ENCODE assay signal across 10 mouse cellular contexts in genomic region chr2:25241438-25241775, GRCm38 (mm10). TPM values are rescaled to one million over a fixed set of nuclear protein-coding genes. Genes with fewer than 3 reads are reported as not detected.
A peak's percentile ranks its signal among the peaks of the same experiment; 100 is the strongest.
DNase-seq lines count a peak whose midpoint lies in the region; ATAC-seq and TF ChIP-seq lines count a peak whose summit lies in the region.
"Had no signal": no experiment of that assay in that cellular context is flagged by ENCODE, and none has a peak within 500 bp of the region (broad histone marks: within the 10 kb centered on the region; RNA-seq: fewer than 3 reads in every experiment).

No protein-coding gene starts in this region.

- H3K36me3 ChIP-seq in embryonic facial prominence, embryonic 10.5 days (replicated peaks): peaks cover 16% of the 10 kb centered on the region
- H3K36me3 ChIP-seq in intestine, embryonic 15.5 days: no peaks in the 10 kb centered on the region
- peaks cover 23% of the 10 kb centered on the region for H3K36me3 ChIP-seq in neural tube, embryonic 13.5 days

- H3K27me3 ChIP-seq in embryonic facial prominence, embryonic 10.5 days (replicated peaks; ENCODE audit: low read depth, poor library complexity, severe bottlenecking): peaks cover 48% of the 10 kb centered on the region
- peaks cover 6% of the 10 kb centered on the region for H3K27me3 ChIP-seq in intestine, embryonic 15.5 days (replicated peaks)
- H3K27me3 ChIP-seq in neural tube, embryonic 13.5 days: peaks cover 11% of the 10 kb centered on the region

- H3K27ac ChIP-seq in layer of hippocampus, adult 2 months: no peak overlapping the region
- H3K27ac ChIP-seq in embryonic facial prominence, embryonic 10.5 days (replicated peaks): no peak overlapping the region; the same call in 1 of the 2 replicates
- H3K27ac ChIP-seq in intestine, embryonic 15.5 days: peak overlapping the region; percentile 72; the same call in 1 of the 2 replicates
- H3K27ac ChIP-seq in neural tube, embryonic 13.5 days (replicated peaks): peak overlapping the region; percentile 69

- H3K4me1 ChIP-seq in embryonic facial prominence, embryonic 10.5 days: peaks cover 36% of the 10 kb centered on the region
- peaks cover 20% of the 10 kb centered on the region for H3K4me1 ChIP-seq in intestine, embryonic 15.5 days (replicated peaks)
- H3K4me1 ChIP-seq in neural tube, embryonic 13.5 days (replicated peaks): peaks cover 33% of the 10 kb centered on the region

- peak overlapping the region; percentile 70 for H3K4me3 ChIP-seq in layer of hippocampus, adult 2 months
- H3K4me3 ChIP-seq in embryonic facial prominence, embryonic 10.5 days: peak overlapping the region; percentile 69
- peak overlapping the region; percentile 55 for H3K4me3 ChIP-seq in intestine, embryonic 15.5 days (replicated peaks)
- peak overlapping the region; percentile 67 for H3K4me3 ChIP-seq in neural tube, embryonic 13.5 days

- ATAC-seq in intestine, embryonic 15.5 days: peak; percentile 63
- ATAC-seq in neural tube, embryonic 13.5 days (ENCODE audit: low read depth): peak; percentile 45

- H3K9ac ChIP-seq in intestine, embryonic 15.5 days: peak overlapping the region; percentile 57; the same call in 1 of the 2 replicates
- H3K9ac ChIP-seq in neural tube, embryonic 13.5 days: peak overlapping the region; percentile 87

- peak overlapping the region; percentile 97 for H3K4me2 ChIP-seq in intestine, embryonic 15.5 days (replicated peaks)
- peak overlapping the region; percentile 85 for H3K4me2 ChIP-seq in neural tube, embryonic 13.5 days

- no peaks in the 10 kb centered on the region for H3K9me3 ChIP-seq in embryonic facial prominence, embryonic 10.5 days
- no peaks in the 10 kb centered on the region for H3K9me3 ChIP-seq in intestine, embryonic 15.5 days
- no peaks in the 10 kb centered on the region for H3K9me3 ChIP-seq in neural tube, embryonic 13.5 days

- 19% methylated on average over 6 of the region's 6 CpGs for WGBS in embryonic facial prominence, embryonic 10.5 days
- WGBS in intestine, embryonic 15.5 days: 12% methylated on average over 6 of the region's 6 CpGs
- WGBS in neural tube, embryonic 13.5 days: 22% methylated on average over 6 of the region's 6 CpGs

- DNase-seq in layer of hippocampus, adult 2 months (ENCODE audit: low spot score in 2 of 2): no peak
- DNase-seq in layer of hippocampus, postnatal 25 days (ENCODE audit: extremely low spot score in 1 of 2, low spot score in 1 of 2): no peak
- no peak for DNase-seq in embryonic facial prominence, embryonic 10.5 days (ENCODE audit: low spot score)
- DNase-seq in right cerebral cortex, postnatal 25 days: no peak
- no peak for DNase-seq in kidney, adult 9 months
- DNase-seq in right cerebral cortex, postnatal 14 days: no peak

- TF ChIP-seq CTCF in layer of hippocampus, adult 2 months (conservative IDR thresholded peaks at IDR 0.05): no peak

RNA-seq across cellular contexts. Expression of gene Rnf208, which starts 0.6 kb away (rescaled TPM):
- 100 to 1,000 TPM; 228 to 232 TPM for total RNA-seq in layer of hippocampus, adult 2 months (2021)
- total RNA-seq in layer of hippocampus, postnatal 25 days (2021): 100 to 1,000 TPM; 230 to 231 TPM
- 15.1 and 16.4 TPM in 2 replicates for polyA plus RNA-seq in embryonic facial prominence, embryonic 10.5 days (2016; fragmentation: Nextera tagmentation; extraction: Ambion mirVana)
- 19.0 and 24.8 TPM in 2 replicates for polyA plus RNA-seq in intestine, embryonic 15.5 days (2015; fragmentation: Nextera tagmentation; extraction: Ambion mirVana)
- 83.0 and 91.6 TPM in 2 replicates for polyA plus RNA-seq in neural tube, embryonic 13.5 days (2015; fragmentation: Nextera tagmentation; extraction: Ambion mirVana)
- total RNA-seq: hematopoietic stem cell, adult 5-6 weeks had no signal

RNA-seq across cellular contexts. Expression of gene Cysrt1, which starts 0.8 kb away (rescaled TPM):
- not detected for total RNA-seq in layer of hippocampus, adult 2 months (2021)
- under 1 TPM in 1 of 2 experiments, not detected in 1; 0.79 TPM for total RNA-seq in layer of hippocampus, postnatal 25 days (2021)
- 0.59 TPM in 1 of 2 replicates, not detected in the other for polyA plus RNA-seq in embryonic facial prominence, embryonic 10.5 days (2016; fragmentation: Nextera tagmentation; extraction: Ambion mirVana)
- polyA plus RNA-seq in intestine, embryonic 15.5 days (2015; fragmentation: Nextera tagmentation; extraction: Ambion mirVana): 1.4 and 2.3 TPM in 2 replicates
- polyA plus RNA-seq in neural tube, embryonic 13.5 days (2015; fragmentation: Nextera tagmentation; extraction: Ambion mirVana): 0.22 TPM in 1 of 2 replicates, not detected in the other
- total RNA-seq: hematopoietic stem cell, adult 5-6 weeks had no signal
- polyA plus RNA-seq: spleen, adult 2 months had no signal

RNA-seq across cellular contexts. Expression of gene Rnf224, which starts 4.8 kb away (rescaled TPM):
- total RNA-seq in layer of hippocampus, adult 2 months (2021): not detected
- total RNA-seq in layer of hippocampus, postnatal 25 days (2021): not detected
- polyA plus RNA-seq in embryonic facial prominence, embryonic 10.5 days (2016; fragmentation: Nextera tagmentation; extraction: Ambion mirVana): not detected in 2 replicates
- 0.14 and 0.29 TPM in 2 replicates for polyA plus RNA-seq in intestine, embryonic 15.5 days (2015; fragmentation: Nextera tagmentation; extraction: Ambion mirVana)
- polyA plus RNA-seq in neural tube, embryonic 13.5 days (2015; fragmentation: Nextera tagmentation; extraction: Ambion mirVana): not detected in 2 replicates
- total RNA-seq: hematopoietic stem cell, adult 5-6 weeks had no signal
- polyA plus RNA-seq: spleen, adult 2 months had no signal

RNA-seq across cellular contexts. Expression of gene AL732309.1, which starts 5.3 kb away (rescaled TPM):
- total RNA-seq in layer of hippocampus, adult 2 months (2021): 1 to 10 TPM; 2.2 to 2.4 TPM
- 1 to 10 TPM; 3.3 to 5.2 TPM for total RNA-seq in layer of hippocampus, postnatal 25 days (2021)
- 6.3 and 7.9 TPM in 2 replicates for polyA plus RNA-seq in embryonic facial prominence, embryonic 10.5 days (2016; fragmentation: Nextera tagmentation; extraction: Ambion mirVana)
- 4.3 and 5.5 TPM in 2 replicates for polyA plus RNA-seq in intestine, embryonic 15.5 days (2015; fragmentation: Nextera tagmentation; extraction: Ambion mirVana)
- 5.3 and 5.4 TPM in 2 replicates for polyA plus RNA-seq in neural tube, embryonic 13.5 days (2015; fragmentation: Nextera tagmentation; extraction: Ambion mirVana)

RNA-seq across cellular contexts. Expression of gene Slc34a3, which starts 7.2 kb away (rescaled TPM):
- total RNA-seq in layer of hippocampus, adult 2 months (2021): not detected
- not detected for total RNA-seq in layer of hippocampus, postnatal 25 days (2021)
- polyA plus RNA-seq in embryonic facial prominence, embryonic 10.5 days (2016; fragmentation: Nextera tagmentation; extraction: Ambion mirVana): not detected in 2 replicates
- polyA plus RNA-seq in intestine, embryonic 15.5 days (2015; fragmentation: Nextera tagmentation; extraction: Ambion mirVana): 5.0 and 5.6 TPM in 2 replicates
- polyA plus RNA-seq in neural tube, embryonic 13.5 days (2015; fragmentation: Nextera tagmentation; extraction: Ambion mirVana): not detected in 2 replicates
- total RNA-seq: hematopoietic stem cell, adult 5-6 weeks had no signal

Comparison
In these comparisons a context has a peak if more than half of its experiments do, and no peak if none do; other contexts are left out.
1. H3K27ac ChIP-seq: peak in intestine, embryonic 15.5 days (single experiment) and neural tube, embryonic 13.5 days (single experiment); none in layer of hippocampus, adult 2 months (single experiment) and embryonic facial prominence, embryonic 10.5 days (single experiment).
2. Peak in every context shown above with its lines, with median percentiles within 50 percentile points of each other: H3K4me3 ChIP-seq.